Mouse (Mus musculus): ENCODE data around the gene Vwa7. TPM values are rescaled to one million over a fixed set of nuclear protein-coding genes. Genes with fewer than 3 reads are reported as not detected.
"Not testable (repeated sequence)": the region's sequence is repeated elsewhere in the genome, so short reads cannot be mapped to it uniquely, and the experiment has no call there.

Vwa7 gene
- polyA plus RNA-seq, 1 experiment from 2014 or later = 0.10 TPM

DNA sequence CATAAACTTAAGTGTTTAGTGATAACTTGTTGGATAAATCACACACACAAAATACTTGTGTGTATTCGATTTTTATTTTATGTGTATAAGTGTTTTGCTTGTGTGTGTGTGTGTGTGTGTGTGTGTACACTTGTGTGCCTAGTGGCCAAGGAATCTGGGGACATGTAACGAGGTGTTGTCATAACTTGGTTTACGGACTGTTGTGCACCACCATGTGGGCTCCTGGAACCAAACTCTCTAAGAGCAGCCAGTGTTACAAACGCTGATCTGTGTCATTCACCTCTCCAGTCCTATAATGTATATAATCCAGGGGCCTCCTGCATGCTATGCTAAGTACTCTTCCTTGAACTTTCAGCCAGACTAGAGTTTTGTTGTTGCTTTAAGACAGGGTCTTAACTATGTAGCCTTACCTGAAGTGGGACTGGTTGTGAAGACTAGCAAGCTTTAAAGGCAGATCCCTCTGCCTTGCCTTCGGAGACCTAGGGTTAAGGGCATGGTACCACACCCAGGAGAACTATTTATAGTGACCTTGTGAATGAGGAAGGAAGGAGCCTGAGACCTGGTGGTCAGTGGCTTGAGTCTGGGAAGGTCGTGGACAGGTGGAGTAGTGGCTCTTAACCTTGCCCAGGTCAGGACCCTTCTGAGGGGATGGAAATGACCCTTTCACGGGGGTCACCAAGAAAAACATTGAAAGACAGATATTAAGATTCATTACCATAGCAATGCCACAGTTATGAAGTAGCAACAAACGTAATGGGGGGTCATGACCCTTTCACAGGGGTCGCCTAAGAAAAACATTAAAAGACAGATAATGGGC is 13.1 kb upstream of the Vwa7 start:
- no peaks in the 10 kb centered on the region for H3K27me3 ChIP-seq (ENCODE audit: insufficient read depth, poor library complexity, severe bottlenecking)
- H3K27ac ChIP-seq = 0 out of 2 replicates have a peak overlapping the region, but pooled peaks have one; percentile 95
- peak overlapping the region; percentile 89 for H3K4me3 ChIP-seq
- H3K4me1 ChIP-seq (replicated peaks) = peaks cover 53% of the 10 kb centered on the region
- 78% methylated on average over 9 of the region's 9 CpGs for WGBS
- no peak for DNase-seq (ENCODE audit: low spot score)
- H3K9me3 ChIP-seq = no peaks in the 10 kb centered on the region
- peaks cover 66% of the 10 kb centered on the region for H3K36me3 ChIP-seq

DNA sequence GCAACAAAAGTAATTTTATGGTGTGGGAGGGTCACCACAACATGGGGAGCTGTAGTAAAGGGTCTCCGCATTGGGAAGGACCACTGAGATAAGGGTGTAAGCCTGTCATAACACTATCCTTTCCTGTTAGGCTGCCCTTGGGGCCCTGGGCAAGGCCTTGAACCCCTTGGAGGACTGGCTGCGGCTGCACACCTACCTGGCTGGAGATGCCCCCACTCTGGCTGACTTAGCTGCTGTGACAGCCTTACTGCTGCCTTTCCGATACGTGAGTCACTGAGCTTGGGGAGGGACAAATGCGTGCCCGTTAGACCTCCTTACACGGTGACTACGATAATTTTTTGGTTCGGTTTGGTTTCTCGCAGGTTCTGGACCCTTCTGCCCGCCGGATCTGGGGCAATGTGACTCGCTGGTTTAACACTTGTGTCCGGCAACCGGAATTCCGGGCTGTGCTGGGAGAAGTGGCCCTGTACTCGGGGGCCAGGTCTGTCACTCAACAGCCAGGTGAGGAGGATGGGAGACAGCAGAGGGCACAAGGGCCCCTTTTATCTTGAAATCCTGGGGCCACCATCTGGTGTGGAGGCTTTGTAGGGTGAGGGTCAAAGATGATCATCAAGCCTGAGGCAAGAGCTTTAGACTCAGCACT is 12.2 kb upstream of the Vwa7 start:
- no peak overlapping the region for H3K27ac ChIP-seq
- H3K27me3 ChIP-seq (ENCODE audit: insufficient read depth, poor library complexity, severe bottlenecking) = no peaks in the 10 kb centered on the region
- 95% methylated on average over 17 of the region's 17 CpGs for WGBS
- no peak for DNase-seq (ENCODE audit: low spot score)
- no peaks in the 10 kb centered on the region for H3K9me3 ChIP-seq
- H3K4me1 ChIP-seq (replicated peaks) = peaks cover 43% of the 10 kb centered on the region
- no peak overlapping the region for H3K4me3 ChIP-seq
- peaks cover 66% of the 10 kb centered on the region for H3K36me3 ChIP-seq

- no peak overlapping the region for H3K27ac ChIP-seq
- no peaks in the 10 kb centered on the region for H3K27me3 ChIP-seq (ENCODE audit: insufficient read depth, poor library complexity, severe bottlenecking)
- H3K9me3 ChIP-seq = no peaks in the 10 kb centered on the region
- H3K4me1 ChIP-seq (replicated peaks) = peaks cover 34% of the 10 kb centered on the region
- WGBS = 92% methylated on average over 10 of the region's 10 CpGs
- H3K36me3 ChIP-seq = peaks cover 74% of the 10 kb centered on the region
- DNase-seq (ENCODE audit: low spot score) = no peak
- 0 out of 2 replicates have a peak overlapping the region, but pooled peaks have one; percentile 1 for H3K4me3 ChIP-seq
These were observed 11.2 kb upstream of the Vwa7 start for GRCm38 (mm10) chr17:35005158-35005557.

DNA sequence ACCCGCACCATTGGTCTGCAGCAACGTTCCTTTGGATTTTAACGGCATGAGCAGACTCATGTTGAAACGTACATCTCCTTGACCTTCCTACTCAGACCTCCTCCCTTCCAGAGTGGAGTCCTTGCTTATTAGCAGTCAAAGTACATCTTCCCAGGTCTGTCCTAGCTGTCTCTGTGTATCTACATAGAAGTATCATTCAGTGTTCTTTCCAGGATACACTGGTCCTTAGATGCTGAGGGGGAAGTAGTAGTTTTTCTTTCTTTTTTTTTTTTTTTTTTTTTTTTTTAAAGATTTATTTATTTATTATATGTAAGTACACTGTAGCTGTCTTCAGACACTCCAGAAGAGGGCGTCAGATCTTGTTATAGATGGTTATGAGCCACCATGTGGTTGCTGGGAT is 10.5 kb upstream of the Vwa7 start:
- not testable (repeated sequence) for H3K4me3 ChIP-seq; H3K9me3 ChIP-seq; DNase-seq (ENCODE audit: low spot score); H3K27ac ChIP-seq; H3K27me3 ChIP-seq (ENCODE audit: insufficient read depth, poor library complexity, severe bottlenecking)
- H3K4me1 ChIP-seq (replicated peaks) = peaks cover 30% of the 10 kb centered on the region
- 96% methylated on average over 5 of the region's 5 CpGs for WGBS
- peaks cover 81% of the 10 kb centered on the region for H3K36me3 ChIP-seq

- no peaks in the 10 kb centered on the region for H3K27me3 ChIP-seq (ENCODE audit: insufficient read depth, poor library complexity, severe bottlenecking)
- peaks cover 95% of the 10 kb centered on the region for H3K36me3 ChIP-seq
- H3K4me3 ChIP-seq = no peak overlapping the region
- DNase-seq (ENCODE audit: low spot score) = no peak
- WGBS = 93% methylated on average over 7 of the region's 7 CpGs
- peaks cover 18% of the 10 kb centered on the region for H3K4me1 ChIP-seq (replicated peaks)
- H3K9me3 ChIP-seq = no peaks in the 10 kb centered on the region
- H3K27ac ChIP-seq = no peak overlapping the region
These were observed 8.9 kb upstream of the Vwa7 start for GRCm38 (mm10) chr17:35007387-35007991.

DNA sequence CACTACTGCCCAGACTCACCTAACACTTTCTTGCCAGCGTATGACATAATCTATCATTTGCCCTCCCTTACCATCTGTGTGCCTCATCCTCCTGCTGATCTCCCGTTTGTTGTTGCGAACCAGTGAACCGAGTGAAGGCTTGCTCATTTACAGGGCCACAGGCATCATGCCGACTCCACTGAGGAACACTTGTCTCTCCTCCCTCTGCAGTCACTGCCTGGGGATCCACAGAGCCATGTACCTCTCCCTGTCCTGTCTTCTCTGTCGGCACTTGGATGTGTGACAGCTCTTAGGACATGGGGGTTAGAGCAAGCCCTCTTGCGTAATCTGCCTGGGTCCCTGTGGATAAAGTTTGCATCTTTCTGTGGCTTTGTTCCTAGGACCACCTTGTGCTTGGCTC is 6.8 kb upstream of the Vwa7 start:
- 93% methylated on average over 7 of the region's 7 CpGs for WGBS
- H3K36me3 ChIP-seq = peaks cover 98% of the 10 kb centered on the region

DNA sequence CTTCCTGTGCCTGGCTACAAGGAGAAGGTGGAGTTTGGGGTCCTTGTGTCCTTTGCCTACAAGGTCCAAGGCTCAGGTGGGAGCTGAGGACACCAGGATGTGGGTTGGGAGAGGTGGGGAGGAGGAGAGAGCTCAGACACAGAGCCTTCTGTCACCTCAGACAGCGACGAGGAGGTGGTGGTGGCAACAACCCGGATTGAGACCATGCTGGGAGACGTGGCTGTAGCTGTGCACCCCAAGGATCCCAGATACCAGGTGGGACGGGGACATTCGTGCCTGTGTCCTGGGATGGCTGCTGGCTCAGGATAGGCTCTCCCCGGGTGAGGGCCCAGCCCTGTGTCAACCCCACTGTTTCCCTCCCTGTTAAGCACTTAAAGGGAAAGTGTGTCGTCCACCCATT is 4.9 kb upstream of the Vwa7 start:
- WGBS = 95% methylated on average over 8 of the region's 8 CpGs
- DNase-seq (ENCODE audit: low spot score) = no peak
- H3K27ac ChIP-seq = no peak overlapping the region

More for the DNA sequence above, 6.8 kb upstream of the Vwa7 start:
- no peak overlapping the region for H3K4me3 ChIP-seq
- DNase-seq (ENCODE audit: low spot score) = no peak
- no peaks in the 10 kb centered on the region for H3K27me3 ChIP-seq (ENCODE audit: insufficient read depth, poor library complexity, severe bottlenecking)
- no peaks in the 10 kb centered on the region for H3K4me1 ChIP-seq (replicated peaks)
- H3K27ac ChIP-seq = no peak overlapping the region
- H3K9me3 ChIP-seq = no peaks in the 10 kb centered on the region

DNA sequence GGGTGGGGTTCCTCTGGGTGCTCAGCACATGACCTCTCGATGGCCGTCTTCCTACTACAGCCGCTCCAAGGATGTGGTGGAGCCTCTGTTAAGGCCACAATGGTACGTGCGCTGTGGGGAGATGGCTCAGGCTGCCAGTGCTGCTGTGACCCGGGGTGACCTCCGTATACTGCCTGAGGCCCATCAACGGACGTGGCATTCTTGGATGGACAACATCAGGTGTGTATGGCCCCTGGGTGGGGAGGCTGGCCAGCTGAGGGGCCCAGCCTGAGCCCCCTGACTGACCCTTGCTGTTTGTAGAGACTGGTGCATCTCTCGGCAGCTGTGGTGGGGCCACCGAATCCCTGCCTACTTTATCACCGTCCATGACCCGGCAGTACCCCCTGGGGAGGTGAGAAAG is 3.9 kb upstream of the Vwa7 start:
- Histone ChIP-seq H3K27me3 (ENCODE audit: insufficient read depth, poor library complexity, severe bottlenecking) (no peaks in the 10 kb centered on the region), H3K4me1 (replicated peaks) (no peaks in the 10 kb centered on the region), H3K36me3 (peaks cover 100% of the 10 kb centered on the region), H3K27ac (no peak overlapping the region), H3K9me3 (no peaks in the 10 kb centered on the region), H3K4me3 (no peak overlapping the region)
- 90% methylated on average over 13 of the region's 13 CpGs for WGBS
- DNase-seq (ENCODE audit: low spot score) = no peak

More for the DNA sequence above, 4.9 kb upstream of the Vwa7 start:
- Histone ChIP-seq H3K4me3 (0 out of 2 replicates have a peak overlapping the region, but pooled peaks have one; percentile 4), H3K27me3 (ENCODE audit: insufficient read depth, poor library complexity, severe bottlenecking) (no peaks in the 10 kb centered on the region), H3K9me3 (no peaks in the 10 kb centered on the region), H3K36me3 (peaks cover 100% of the 10 kb centered on the region), H3K4me1 (replicated peaks) (no peaks in the 10 kb centered on the region)

GRCm38 (mm10) chr17:35013221-35013620 is 3.2 kb upstream of the Vwa7 start:
- no peak for DNase-seq (ENCODE audit: low spot score)
- Histone ChIP-seq H3K4me1 (replicated peaks) (no peaks in the 10 kb centered on the region), H3K27me3 (ENCODE audit: insufficient read depth, poor library complexity, severe bottlenecking) (no peaks in the 10 kb centered on the region), H3K4me3 (no peak overlapping the region), H3K36me3 (peaks cover 97% of the 10 kb centered on the region), H3K27ac (no peak overlapping the region), H3K9me3 (no peaks in the 10 kb centered on the region)
- WGBS = 84% methylated on average over 6 of the region's 6 CpGs

DNA sequence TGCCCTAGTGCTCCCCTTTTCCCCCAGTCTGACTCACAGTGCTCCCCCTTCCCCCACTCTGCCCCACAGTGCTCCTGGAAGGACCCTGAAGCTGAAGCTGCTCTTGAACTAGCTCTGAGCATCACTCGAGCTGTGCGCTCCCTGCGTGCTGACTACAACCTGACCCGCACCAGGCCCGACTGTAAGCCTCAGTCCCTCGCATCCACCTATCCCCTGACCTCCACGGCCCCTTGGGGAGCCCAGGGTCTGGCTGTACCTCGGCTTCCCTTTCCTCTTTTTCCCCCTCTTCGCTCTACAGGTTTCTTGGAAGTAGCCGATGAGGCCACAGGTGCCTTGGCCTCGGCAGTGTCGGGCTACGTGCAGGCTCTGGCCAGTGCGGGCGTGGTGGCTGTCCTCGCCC is 1.1 kb upstream of the Vwa7 start:
- Histone ChIP-seq H3K9me3 (no peaks in the 10 kb centered on the region), H3K4me3 (peak overlapping the region; percentile 14; the same call in 1 of the 2 replicates), H3K4me1 (replicated peaks) (peaks cover 6% of the 10 kb centered on the region; the same call in 1 of the 2 replicates), H3K27me3 (ENCODE audit: insufficient read depth, poor library complexity, severe bottlenecking) (no peaks in the 10 kb centered on the region), H3K36me3 (peaks cover 83% of the 10 kb centered on the region), H3K27ac (peak overlapping the region; percentile 6; the same call in 1 of the 2 replicates)
- no peak for DNase-seq (ENCODE audit: low spot score)
- 92% methylated on average over 16 of the region's 16 CpGs for WGBS

DNA sequence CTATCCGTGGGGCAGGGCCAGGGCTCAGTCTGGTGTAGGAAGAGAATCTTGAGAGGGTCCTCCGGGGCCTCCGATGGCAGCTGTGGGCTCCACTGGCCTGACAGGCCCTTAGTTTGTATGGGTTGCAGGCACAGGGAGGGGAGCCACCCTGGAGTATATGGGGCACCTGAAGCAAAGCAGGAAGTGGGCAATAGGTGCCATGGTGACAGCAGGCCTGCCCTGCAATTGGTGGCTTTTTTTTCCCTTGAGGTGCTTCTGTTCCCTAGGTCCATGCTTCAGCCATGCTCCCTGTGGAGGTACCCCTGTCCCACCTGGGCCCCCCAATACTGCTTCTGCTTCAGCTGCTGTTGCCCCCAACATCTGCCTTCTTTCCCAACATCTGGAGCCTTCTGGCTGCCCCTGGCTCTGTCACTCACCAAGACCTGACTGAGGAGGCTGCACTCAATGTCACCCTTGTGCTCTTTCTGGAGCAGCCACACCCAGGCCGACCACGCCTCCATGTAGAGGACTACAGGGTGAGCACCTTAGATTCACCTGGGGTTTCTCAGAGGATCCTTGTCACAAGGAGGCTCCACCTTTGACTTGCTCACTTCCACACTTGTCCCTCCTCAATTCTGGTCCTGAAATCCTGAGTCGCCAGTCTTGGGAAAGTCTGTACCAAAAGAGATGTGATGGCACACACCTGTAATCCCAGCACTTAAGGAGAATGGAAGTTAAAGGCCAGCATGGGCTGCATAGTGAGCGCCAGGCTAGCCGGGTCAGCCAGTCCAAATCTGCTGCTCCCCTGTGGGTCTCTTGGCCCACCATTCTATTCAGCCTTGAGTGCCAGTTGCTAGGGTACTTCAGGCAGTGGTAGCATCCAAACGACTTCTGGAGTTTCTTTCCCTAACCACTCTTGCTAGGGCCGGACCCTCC is 669 bp downstream of the Vwa7 start:
- WGBS = 80% methylated on average over 10 of the region's 10 CpGs
- Histone ChIP-seq H3K36me3 (peaks cover 66% of the 10 kb centered on the region), H3K4me1 (replicated peaks) (peaks cover 22% of the 10 kb centered on the region), H3K27me3 (ENCODE audit: insufficient read depth, poor library complexity, severe bottlenecking) (no peaks in the 10 kb centered on the region), H3K27ac (no peak overlapping the region), H3K9me3 (no peaks in the 10 kb centered on the region), H3K4me3 (no peak overlapping the region)
- no peak for DNase-seq (ENCODE audit: low spot score)

- no peak overlapping the region for H3K27ac ChIP-seq
- H3K4me1 ChIP-seq (replicated peaks) = peaks cover 24% of the 10 kb centered on the region
- no peak overlapping the region for H3K4me3 ChIP-seq
- H3K9me3 ChIP-seq = no peaks in the 10 kb centered on the region
- H3K36me3 ChIP-seq = peaks cover 60% of the 10 kb centered on the region
- H3K27me3 ChIP-seq (ENCODE audit: insufficient read depth, poor library complexity, severe bottlenecking) = no peaks in the 10 kb centered on the region
- no peak for DNase-seq (ENCODE audit: low spot score)
- WGBS = 73% methylated on average over 14 of the region's 14 CpGs
These were observed 1.3 kb downstream of the Vwa7 start for GRCm38 (mm10) chr17:35017706-35018030.
